Mouse (Mus musculus): ENCODE results near the gene Slc39a1.

Gene Slc39a1

GRCm38 (mm10) chr3:90247960-90248745 is at the start of gene Slc39a1:
Gene Slc39a1 (plus strand): TSS chr3:90248172.
- peak; percentile 91 for DNase-seq

- DNase-seq, result no peak
Measured at GRCm38 (mm10) chr3:90202884-90203283, 45.1 kb upstream of the Slc39a1 start.

GRCm38 (mm10) chr3:90203619-90204018 is 44.4 kb upstream of the Slc39a1 start:
- DNase-seq, result no peak

GRCm38 (mm10) chr3:90204582-90204981 is 43.4 kb upstream of the Slc39a1 start:
- no peak for DNase-seq

GRCm38 (mm10) chr3:90208662-90209061 is 39.3 kb upstream of the Slc39a1 start:
- DNase-seq, result no peak

- DNase-seq, result no peak
Measured at GRCm38 (mm10) chr3:90209908-90210566, 37.9 kb upstream of the Slc39a1 start.

- DNase-seq, result no peak
Measured at GRCm38 (mm10) chr3:90211475-90212398, 36.2 kb upstream of the Slc39a1 start.

- DNase-seq, result no peak
Measured at GRCm38 (mm10) chr3:90212723-90213122, 35.2 kb upstream of the Slc39a1 start.

GRCm38 (mm10) chr3:90213377-90213866 is 34.5 kb upstream of the Slc39a1 start, which contains the start of the genes Rps27 and Rab13:
Gene Rps27 (minus strand): TSS chr3:90213651.
Gene Rab13 (plus strand): TSS chr3:90213695.
- DNase-seq, result peak; percentile 90

- no peak for DNase-seq
Measured at GRCm38 (mm10) chr3:90213956-90214684, 33.9 kb upstream of the Slc39a1 start.

GRCm38 (mm10) chr3:90215825-90216380 is 32.1 kb upstream of the Slc39a1 start:
- DNase-seq, result no peak

- DNase-seq, result peak; percentile 22
Measured at GRCm38 (mm10) chr3:90220088-90220487, 27.9 kb upstream of the Slc39a1 start.

GRCm38 (mm10) chr3:90220531-90220951 is 27.4 kb upstream of the Slc39a1 start:
- peak; percentile 40 for DNase-seq

- no peak for DNase-seq
Measured at GRCm38 (mm10) chr3:90221123-90221522, 26.8 kb upstream of the Slc39a1 start.

- no peak for DNase-seq
Measured at GRCm38 (mm10) chr3:90222455-90222854, 25.5 kb upstream of the Slc39a1 start.

- DNase-seq, result no peak
Measured at GRCm38 (mm10) chr3:90222941-90223340, 25.0 kb upstream of the Slc39a1 start.

- no peak for DNase-seq
Measured at GRCm38 (mm10) chr3:90224331-90224730, 23.6 kb upstream of the Slc39a1 start.

GRCm38 (mm10) chr3:90231075-90231474 is 16.9 kb upstream of the Slc39a1 start:
- no peak for DNase-seq

- DNase-seq, result peak; percentile 95
Measured at GRCm38 (mm10) chr3:90231507-90232333, 16.3 kb upstream of the Slc39a1 start, which contains the start of gene Jtb. Gene Jtb (plus strand): TSS chr3:90231597.

- DNase-seq, result no peak
Measured at GRCm38 (mm10) chr3:90241251-90241650, 6.7 kb upstream of the Slc39a1 start.

Measured in right cerebral cortex, postnatal 25 days (tissue).